Mouse (Mus musculus): ENCODE results near the gene Mmp13. TPM values are rescaled to one million over a fixed set of nuclear protein-coding genes. Genes with fewer than 3 reads are reported as not detected.

Mmp13 gene
- polyA plus RNA-seq, 1 experiment from 2014 or later: not detected

Other genes starting within 250 kb of the Mmp13 start
- gene Dync2h1, start 88.1 kb upstream of the Mmp13 start, polyA plus RNA-seq (2016; fragmentation: Nextera tagmentation; extraction: Ambion mirVana): 24.3 and 24.9 TPM in 2 replicates
- gene Dcun1d5, start 88.0 kb upstream of the Mmp13 start, polyA plus RNA-seq (2016; fragmentation: Nextera tagmentation; extraction: Ambion mirVana): 103 and 114 TPM in 2 replicates
- not detected in 2 replicates for gene Mmp12, start 71.9 kb downstream of the Mmp13 start, polyA plus RNA-seq (2016; fragmentation: Nextera tagmentation; extraction: Ambion mirVana)
- gene Mmp1b, start 115.5 kb downstream of the Mmp13 start, polyA plus RNA-seq (2016; fragmentation: Nextera tagmentation; extraction: Ambion mirVana): not detected in 2 replicates
- gene Mmp3, start 173.3 kb downstream of the Mmp13 start, polyA plus RNA-seq (2016; fragmentation: Nextera tagmentation; extraction: Ambion mirVana): not detected in 2 replicates
- not detected in 2 replicates for gene Mmp10, start 229.8 kb downstream of the Mmp13 start, polyA plus RNA-seq (2016; fragmentation: Nextera tagmentation; extraction: Ambion mirVana)